ENCODE assay signal across 13 mouse cellular contexts in the genomic region with DNA sequence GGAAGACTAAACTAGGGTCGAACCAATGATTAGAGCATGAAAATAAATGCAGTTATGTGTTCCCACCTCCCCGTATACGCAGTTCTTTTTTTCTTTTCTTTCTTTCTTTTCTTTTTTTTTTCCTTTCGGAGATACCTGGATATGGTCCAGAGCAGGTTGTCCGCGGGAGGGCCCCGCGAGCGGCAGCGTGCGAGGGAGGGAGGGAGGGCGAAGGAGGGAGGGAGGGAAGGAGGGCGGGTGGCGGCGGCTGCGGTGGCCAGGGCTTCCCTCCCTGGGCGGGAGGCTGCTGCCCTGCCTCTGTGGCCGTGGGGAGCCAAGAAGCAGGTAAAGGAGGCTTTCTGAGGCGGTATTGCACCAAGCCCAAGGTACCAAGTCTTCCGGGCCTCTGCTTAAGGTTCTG. TPM values are rescaled to one million over a fixed set of nuclear protein-coding genes. Genes with fewer than 3 reads are reported as not detected.
A peak's percentile ranks its signal among the peaks of the same experiment; 100 is the strongest.
DNase-seq lines count a peak whose midpoint lies in the region; ATAC-seq and TF ChIP-seq lines count a peak whose summit lies in the region.
"Had no signal": no experiment of that assay in that cellular context is flagged by ENCODE, and none has a peak within 500 bp of the region (broad histone marks: within the 10 kb centered on the region; RNA-seq: fewer than 3 reads in every experiment).

A gene (plus strand): TSS at position 269 of the 400 bp plus-strand sequence.

- ATAC-seq in heart, postnatal 0 days (ENCODE audit: insufficient read depth, low read depth) = no peak
- ATAC-seq in liver, embryonic 15.5 days (ENCODE audit: insufficient read depth) = no peak

- H3K4me1 ChIP-seq in heart, postnatal 0 days (ENCODE audit: control insufficient read depth, insufficient read depth) = peaks cover 5% of the 10 kb centered on the region; the same call in 1 of the 2 replicates
- H3K4me1 ChIP-seq in ES-Bruce4 (ENCODE audit: control insufficient read depth, insufficient read depth, low read length) = no peaks in the 10 kb centered on the region
- no peaks in the 10 kb centered on the region for H3K4me1 ChIP-seq in embryonic fibroblast, embryonic 13.5 days (ENCODE audit: control insufficient read depth, insufficient read depth, low read length)
- peaks cover 3% of the 10 kb centered on the region; the same call in 1 of the 2 replicates for H3K4me1 ChIP-seq in liver, embryonic 15.5 days (replicated peaks)
- H3K4me1 ChIP-seq: midbrain, embryonic 12.5 days had no signal

- H3K36me3 ChIP-seq in heart, postnatal 0 days (replicated peaks; ENCODE audit: control insufficient read depth, insufficient read depth, low read length) = no peaks in the 10 kb centered on the region
- no peaks in the 10 kb centered on the region for H3K36me3 ChIP-seq in ES-Bruce4 (ENCODE audit: control insufficient read depth, insufficient read depth, low read length, poor library complexity, severe bottlenecking)
- H3K36me3 ChIP-seq in liver, embryonic 15.5 days (replicated peaks) = no peaks in the 10 kb centered on the region
- H3K36me3 ChIP-seq: midbrain, embryonic 12.5 days had no signal

- TF ChIP-seq EP300 in heart, postnatal 0 days (IDR thresholded peaks at IDR 0.05; ENCODE audit: low read depth) = no peak
- TF ChIP-seq EP300 in ES-Bruce4 (IDR thresholded peaks at IDR 0.05; ENCODE audit: insufficient read depth, low read depth, low read length) = no peak

- H3K4me2 ChIP-seq in heart, postnatal 0 days (ENCODE audit: low read depth, low read length) = peak within 1 kb of the TSS; percentile 47
- H3K4me2 ChIP-seq in liver, embryonic 15.5 days = peak within 1 kb of the TSS; percentile 30
- H3K4me2 ChIP-seq: midbrain, embryonic 12.5 days had no signal

- DNase-seq in heart, postnatal 0 days (ENCODE audit: low spot score) = no peak
- no peak for DNase-seq in heart, postnatal 25 days (ENCODE audit: low spot score)
- DNase-seq in embryo, embryonic 9.5 days (ENCODE audit: extremely low spot score) = no peak
- DNase-seq in cerebellum, adult 9-11 months = no peak
- DNase-seq in ovary, postnatal 36 days (ENCODE audit: low spot score) = no peak
- DNase-seq: right cerebral cortex, adult 18-20 months; thymus, postnatal 14 days had no signal

- WGBS in heart, postnatal 0 days = 2% methylated on average over 14 of the region's 20 CpGs
- WGBS in liver, embryonic 15.5 days (ENCODE audit: insufficient replicate concordance) = under 1% methylated on average over 18 of the region's 20 CpGs

- no peak for TF ChIP-seq POLR2A in ES-Bruce4 (IDR thresholded peaks at IDR 0.05; ENCODE audit: insufficient read depth, low read length)
- no peak for TF ChIP-seq POLR2A in embryonic fibroblast, embryonic 13.5 days (IDR thresholded peaks at IDR 0.05; ENCODE audit: low read depth, low read length)

- H3K9me3 ChIP-seq in heart, postnatal 0 days (replicated peaks; ENCODE audit: control insufficient read depth, low read length) = no peaks in the 10 kb centered on the region
- H3K9me3 ChIP-seq in ES-Bruce4 (replicated peaks; ENCODE audit: control insufficient read depth, insufficient read depth, low read length, poor library complexity, severe bottlenecking) = no peaks in the 10 kb centered on the region
- no peaks in the 10 kb centered on the region for H3K9me3 ChIP-seq in liver, embryonic 15.5 days (replicated peaks)
- H3K9me3 ChIP-seq: midbrain, embryonic 12.5 days had no signal

- H3K27ac ChIP-seq in heart, postnatal 0 days (ENCODE audit: low read depth) = no peak within 1 kb of the TSS
- no peak within 1 kb of the TSS for H3K27ac ChIP-seq in ES-Bruce4 (ENCODE audit: insufficient read depth, low read length)
- H3K27ac ChIP-seq in embryonic fibroblast, embryonic 13.5 days (ENCODE audit: insufficient read depth, low read length) = peak within 1 kb of the TSS; percentile 31
- H3K27ac ChIP-seq in liver, embryonic 15.5 days (replicated peaks) = no peak within 1 kb of the TSS
- H3K27ac ChIP-seq: layer of hippocampus, adult 2 months; midbrain, embryonic 12.5 days had no signal

- peaks cover 100% of the 10 kb centered on the region for H3K27me3 ChIP-seq in heart, postnatal 0 days (ENCODE audit: control insufficient read depth, insufficient read depth, low read length)
- peaks cover 54% of the 10 kb centered on the region for H3K27me3 ChIP-seq in ES-Bruce4 (ENCODE audit: control insufficient read depth, insufficient read depth, low read length, poor library complexity, severe bottlenecking)
- H3K27me3 ChIP-seq in liver, embryonic 15.5 days = peaks cover 100% of the 10 kb centered on the region

- H3K4me3 ChIP-seq in heart, postnatal 0 days (ENCODE audit: low read depth, low read length) = peak within 1 kb of the TSS; percentile 31
- H3K4me3 ChIP-seq in ES-Bruce4 (ENCODE audit: low read depth, low read length) = peak within 1 kb of the TSS; percentile 17
- peak within 1 kb of the TSS; percentile 43 for H3K4me3 ChIP-seq in embryonic fibroblast, embryonic 13.5 days (ENCODE audit: insufficient read depth, low read length)
- peak within 1 kb of the TSS; percentile 8; the same call in 1 of the 2 replicates for H3K4me3 ChIP-seq in liver, embryonic 15.5 days (replicated peaks)
- H3K4me3 ChIP-seq: layer of hippocampus, adult 2 months; midbrain, embryonic 12.5 days had no signal

- no peak within 1 kb of the TSS for H3K9ac ChIP-seq in heart, postnatal 0 days (replicated peaks; ENCODE audit: low read depth, low read length)
- no peak within 1 kb of the TSS for H3K9ac ChIP-seq in ES-Bruce4 (ENCODE audit: low read depth, poor library complexity, severe bottlenecking)
- no peak within 1 kb of the TSS for H3K9ac ChIP-seq in liver, embryonic 15.5 days
- H3K9ac ChIP-seq: midbrain, embryonic 12.5 days had no signal

- intact Hi-C loops in heart, postnatal 25 days (cut with DNase I) = no loop called here

- TF ChIP-seq CTCF in heart, postnatal 0 days (IDR thresholded peaks at IDR 0.05; ENCODE audit: low read depth) = no peak
- no peak for TF ChIP-seq CTCF in ES-Bruce4 (IDR thresholded peaks at IDR 0.05; ENCODE audit: low read depth, low read length)
- TF ChIP-seq CTCF in embryonic fibroblast, embryonic 13.5 days (IDR thresholded peaks at IDR 0.05; ENCODE audit: borderline replicate concordance, insufficient read depth, low read length) = no peak

RNA-seq across cellular contexts. Expression of the gene that starts here (rescaled TPM):
- total RNA-seq in heart, postnatal 0 days (2014; rRNA removed; ENCODE audit: low replicate concordance) = not detected in 2 replicates
- polyA plus RNA-seq in heart, postnatal 0 days (2015; fragmentation: Nextera tagmentation; extraction: Ambion mirVana) = not detected in 2 replicates
- not detected for total RNA-seq in heart, postnatal 25 days (2021)
- polyA plus RNA-seq in ES-Bruce4 (2011; ENCODE audit: insufficient read depth, insufficient read length, low read depth, missing spikeins) = not detected in 2 replicates
- polyA plus RNA-seq in embryonic fibroblast, embryonic 13.5 days (2011; ENCODE audit: insufficient read length, low read depth, missing spikeins) = 4.9 and 6.2 TPM in 2 replicates
- polyA plus RNA-seq in liver, embryonic 15.5 days (2015; fragmentation: Nextera tagmentation; extraction: Ambion mirVana) = not detected in 2 replicates
- total RNA-seq: layer of hippocampus, adult 2 months had no signal
- polyA plus RNA-seq: brain, embryonic 14.5 days; midbrain, embryonic 12.5 days had no signal
